Mouse (Mus musculus) liver, adult 2 months (tissue): ENCODE measurements around the gene Slc4a11. TPM values are rescaled to one million over a fixed set of nuclear protein-coding genes. Genes with fewer than 3 reads are reported as not detected.
"Not testable (repeated sequence)": the region's sequence is repeated elsewhere in the genome, so short reads cannot be mapped to it uniquely, and the experiment has no call there.

Source experiments
- DNase-seq: peaks from one replicate; pipeline ENCODE4 v3.0.0-alpha.2; 2011; ENCODE audit warnings: low read depth, low spot score; ENCODE audit errors: extremely low read depth
- H3K27ac ChIP-seq: fragments of 200-500 bp; replicated peaks from 2 replicates; pipeline ENCODE4 v1.5.1; 2012; ENCODE audit warnings: low read depth, mild to moderate bottlenecking, control low read depth, inconsistent platforms, low read length; ENCODE audit not compliant: insufficient read depth
- H3K27me3 ChIP-seq: fragments of 200-500 bp; 2 replicates; pipeline ENCODE4 v1.6.1; 2012; ENCODE audit warnings: mild to moderate bottlenecking, moderate library complexity, low read length, inconsistent platforms; ENCODE audit not compliant: control insufficient read depth, insufficient read depth
- H3K36me3 ChIP-seq: fragments of 200-500 bp; 2 replicates; pipeline ENCODE4 v1.6.1; 2012; ENCODE audit warnings: low read length, inconsistent platforms; ENCODE audit not compliant: control insufficient read depth, insufficient read depth
- H3K4me1 ChIP-seq: fragments of 200-500 bp; 2 replicates; pipeline ENCODE4 v1.6.1; 2011; ENCODE audit warnings: low read length; ENCODE audit not compliant: control insufficient read depth, insufficient read depth
- H3K4me3 ChIP-seq: fragments of 200-500 bp; 2 replicates; pipeline ENCODE4 v1.5.1; 2011; ENCODE audit warnings: low read depth, mild to moderate bottlenecking, control low read depth, low read length, moderate library complexity; ENCODE audit not compliant: insufficient read depth
- H3K79me2 ChIP-seq: fragments of 200-500 bp; 2 replicates; pipeline ENCODE4 v1.6.1; 2012; ENCODE audit warnings: inconsistent platforms, mild to moderate bottlenecking, low read length, moderate library complexity; ENCODE audit not compliant: control insufficient read depth, insufficient read depth
- H3K9ac ChIP-seq: fragments of 200-500 bp; 2 replicates; pipeline ENCODE4 v1.6.1; 2012; ENCODE audit warnings: low read depth, mild to moderate bottlenecking, control low read depth, inconsistent platforms, low read length
- CTCF ChIP-seq: fragments of 200-500 bp; IDR thresholded peaks from 2 replicates; pipeline ENCODE4 v1.5.1; 2011; ENCODE audit warnings: low read depth, low read length, control low read depth
- POLR2A ChIP-seq: fragments of 200-500 bp; IDR thresholded peaks from 2 replicates; pipeline ENCODE4 v1.6.1; 2011; ENCODE audit warnings: low read length, control low read depth; ENCODE audit not compliant: insufficient read depth; ENCODE audit errors: extremely low read depth
- WGBS: fragments of 180-500 bp; shearing (Covaris S2); methylation state at CpG from one replicate; pipeline ENCODE4 v1.1.7; 2018; 5-methylcytosine and 5-hydroxymethylcytosine counted together
- polyA plus RNA-seq: library from polyadenylated mRNA; depleted of rRNA; stranded (reverse); fragments of >200 nt; gene quantifications from 2 replicates; pipeline ENCODE4 v1.2.3, GENCODE M21; 2012
- total RNA-seq: library from RNA; depleted of rRNA; stranded (reverse); fragments of >200 nt; gene quantifications from 2 replicates; pipeline ENCODE4 v1.2.3, GENCODE M21; 2014

Slc4a11 gene
- total and polyA plus RNA-seq, 2 experiments: 0.34 TPM; not detected in 1

DNA sequence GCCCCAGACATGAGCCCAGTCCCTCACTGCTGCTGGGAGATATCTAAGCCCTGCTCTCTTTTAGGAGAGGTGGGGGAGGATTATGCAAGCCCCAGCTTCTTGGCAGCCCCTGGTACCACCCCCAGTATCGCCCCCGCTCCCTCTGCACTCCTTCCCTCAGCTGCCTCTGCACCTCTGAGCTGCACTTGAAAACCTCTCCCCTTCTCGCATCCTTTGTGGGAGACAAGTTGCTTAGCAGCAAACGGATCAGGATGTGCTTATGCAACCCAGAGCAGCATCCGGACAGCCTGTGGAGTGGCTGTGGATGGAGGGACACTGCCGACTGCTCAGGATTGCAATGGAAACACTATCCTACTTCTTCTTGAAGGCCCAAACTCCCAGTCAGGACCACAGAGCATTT, 39.8 kb downstream of the Slc4a11 start:
- no peak for DNase-seq
- no peaks in the 10 kb centered on the region for H3K27me3 ChIP-seq
- no peak overlapping the region for H3K9ac ChIP-seq
- H3K4me1 ChIP-seq: no peaks in the 10 kb centered on the region
- no peak overlapping the region for H3K4me3 ChIP-seq
- no peaks in the 10 kb centered on the region for H3K79me2 ChIP-seq
- 90% methylated on average over 6 of the region's 6 CpGs for WGBS
- TF ChIP-seq POLR2A (no peak), CTCF (no peak)
- no peak overlapping the region for H3K27ac ChIP-seq
- peaks cover 46% of the 10 kb centered on the region for H3K36me3 ChIP-seq

GRCm38 (mm10) chr2:130656536-130656935, 40.8 kb downstream of the Slc4a11 start:
- DNase-seq: no peak
- TF ChIP-seq POLR2A (no peak), CTCF (no peak)
- H3K4me3 ChIP-seq: no peak overlapping the region
- H3K79me2 ChIP-seq: no peaks in the 10 kb centered on the region
- peaks cover 45% of the 10 kb centered on the region for H3K36me3 ChIP-seq
- H3K9ac ChIP-seq: no peak overlapping the region
- no peaks in the 10 kb centered on the region for H3K4me1 ChIP-seq
- no peak overlapping the region for H3K27ac ChIP-seq
- 94% methylated on average over 9 of the region's 9 CpGs for WGBS
- no peaks in the 10 kb centered on the region for H3K27me3 ChIP-seq

GRCm38 (mm10) chr2:130655660-130656339, 41.5 kb downstream of the Slc4a11 start:
- Histone ChIP-seq H3K27me3 (no peaks in the 10 kb centered on the region), H3K9ac (no peak overlapping the region), H3K79me2 (no peaks in the 10 kb centered on the region), H3K4me3 (no peak overlapping the region), H3K4me1 (no peaks in the 10 kb centered on the region), H3K27ac (no peak overlapping the region), H3K36me3 (peaks cover 41% of the 10 kb centered on the region)
- TF ChIP-seq POLR2A (no peak), CTCF (no peak)
- WGBS: 95% methylated on average over 6 of the region's 6 CpGs
- DNase-seq: no peak

DNA sequence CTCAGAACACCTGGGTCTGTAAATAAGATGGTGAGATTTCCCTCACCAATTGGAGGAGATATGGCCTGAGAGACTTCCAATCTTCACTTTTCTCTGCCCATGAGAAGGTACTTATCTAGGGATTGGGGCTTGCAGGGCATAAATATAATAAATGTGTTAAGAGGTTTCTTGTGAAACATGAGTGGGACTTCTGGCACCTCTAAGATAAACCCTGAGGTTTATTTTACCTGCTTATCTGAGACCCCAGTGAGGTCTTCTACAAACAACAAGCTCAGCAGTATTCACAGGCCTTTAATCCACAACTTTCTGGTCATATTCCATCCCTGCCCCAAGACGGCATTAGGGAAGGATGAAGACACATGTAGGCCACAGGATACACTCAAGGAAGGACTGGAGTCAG, 43.6 kb downstream of the Slc4a11 start:
- TF ChIP-seq POLR2A (no peak), CTCF (no peak)
- Histone ChIP-seq H3K36me3 (peaks cover 36% of the 10 kb centered on the region), H3K79me2 (no peaks in the 10 kb centered on the region), H3K4me3 (no peak overlapping the region), H3K9ac (no peak overlapping the region), H3K27ac (no peak overlapping the region), H3K4me1 (no peaks in the 10 kb centered on the region), H3K27me3 (no peaks in the 10 kb centered on the region)
- no peak for DNase-seq
- WGBS: 94% methylated on average over 1 of the region's 1 CpGs

GRCm38 (mm10) chr2:130653303-130653702, 44.0 kb downstream of the Slc4a11 start:
- Histone ChIP-seq H3K36me3 (peaks cover 34% of the 10 kb centered on the region), H3K27ac (no peak overlapping the region), H3K4me1 (no peaks in the 10 kb centered on the region), H3K79me2 (no peaks in the 10 kb centered on the region), H3K4me3 (no peak overlapping the region), H3K9ac (no peak overlapping the region), H3K27me3 (no peaks in the 10 kb centered on the region)
- TF ChIP-seq CTCF (no peak), POLR2A (no peak)
- WGBS: 93% methylated on average over 2 of the region's 2 CpGs
- DNase-seq: no peak

GRCm38 (mm10) chr2:130649028-130649427, 48.3 kb downstream of the Slc4a11 start:
- not testable (repeated sequence) for DNase-seq, H3K27ac ChIP-seq, H3K27me3 ChIP-seq, H3K79me2 ChIP-seq, H3K9ac ChIP-seq, H3K4me1 ChIP-seq, H3K4me3 ChIP-seq, H3K36me3 ChIP-seq
- WGBS: 87% methylated on average over 6 of the region's 6 CpGs
